ENCODE assay signal across 8 mouse cellular contexts in the genomic region with DNA sequence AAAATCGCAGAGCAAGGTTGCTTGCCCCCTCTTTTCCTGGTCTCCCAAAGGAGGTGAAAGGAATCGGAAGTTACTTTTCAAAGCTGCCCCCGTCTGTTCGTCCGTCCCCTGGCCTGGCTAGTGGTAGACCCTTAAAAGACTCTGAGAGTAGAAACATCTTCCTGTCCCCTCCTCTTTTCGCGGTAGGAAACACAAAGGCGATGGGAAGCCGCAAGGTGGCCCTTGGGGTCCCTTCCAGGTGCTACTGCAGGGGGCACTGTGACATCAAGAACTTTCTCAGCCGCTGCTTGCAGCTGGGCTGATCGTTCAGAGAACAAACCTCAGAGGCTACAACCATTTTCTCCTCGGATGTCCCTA.
DNase-seq lines count a peak whose midpoint lies in the region; ATAC-seq and TF ChIP-seq lines count a peak whose summit lies in the region.

No protein-coding gene starts in this region.

- H3K9ac ChIP-seq in embryonic facial prominence, embryonic 13.5 days = peak overlapping the region; percentile 63
- H3K9ac ChIP-seq in limb, embryonic 12.5 days (replicated peaks) = 0 out of 2 replicates have a peak overlapping the region, but pooled peaks have one; percentile 8
- no peak overlapping the region for H3K9ac ChIP-seq in midbrain, embryonic 14.5 days (replicated peaks; ENCODE audit: low read length)

- peaks cover 41% of the 10 kb centered on the region for H3K4me1 ChIP-seq in embryonic facial prominence, embryonic 13.5 days
- peaks cover 32% of the 10 kb centered on the region for H3K4me1 ChIP-seq in limb, embryonic 12.5 days (replicated peaks)
- no peaks in the 10 kb centered on the region for H3K4me1 ChIP-seq in midbrain, embryonic 14.5 days (ENCODE audit: control insufficient read depth, insufficient read depth, low read length)

- no peak overlapping the region for H3K4me3 ChIP-seq in layer of hippocampus, adult 2 months
- H3K4me3 ChIP-seq in embryonic facial prominence, embryonic 13.5 days = peak overlapping the region; percentile 40
- H3K4me3 ChIP-seq in limb, embryonic 12.5 days (replicated peaks) = peak overlapping the region; percentile 31
- H3K4me3 ChIP-seq in midbrain, embryonic 14.5 days (replicated peaks; ENCODE audit: low read depth, low read length) = no peak overlapping the region

- no peak for ATAC-seq in embryonic facial prominence, embryonic 13.5 days (ENCODE audit: insufficient number of reproducible peaks, insufficient read depth, low FRiP score, low TSS enrichment, low read depth)
- ATAC-seq in limb, embryonic 12.5 days (ENCODE audit: insufficient number of reproducible peaks, insufficient read depth, low FRiP score, low TSS enrichment, low read depth) = no peak
- no peak for ATAC-seq in midbrain, embryonic 14.5 days (ENCODE audit: low FRiP score, low TSS enrichment)

- no peaks in the 10 kb centered on the region for H3K9me3 ChIP-seq in embryonic facial prominence, embryonic 13.5 days
- no peaks in the 10 kb centered on the region for H3K9me3 ChIP-seq in limb, embryonic 12.5 days
- no peaks in the 10 kb centered on the region for H3K9me3 ChIP-seq in midbrain, embryonic 14.5 days (ENCODE audit: control insufficient read depth, low read length)

- intact Hi-C loops in heart, postnatal 14 days (cut with DNase I) = loop anchor here (2.0 kb wide), 1 partner anchor 94 kb away; no protein-coding TSS in a partner anchor

- peaks cover 17% of the 10 kb centered on the region for H3K27me3 ChIP-seq in embryonic facial prominence, embryonic 13.5 days
- peaks cover 79% of the 10 kb centered on the region for H3K27me3 ChIP-seq in limb, embryonic 12.5 days
- H3K27me3 ChIP-seq in midbrain, embryonic 14.5 days (ENCODE audit: control insufficient read depth, insufficient read depth, low read length) = peaks cover 48% of the 10 kb centered on the region

- under 1% methylated on average over 12 of the region's 12 CpGs for WGBS in embryonic facial prominence, embryonic 13.5 days
- 0% methylated on average over 12 of the region's 12 CpGs for WGBS in limb, embryonic 12.5 days
- under 1% methylated on average over 12 of the region's 12 CpGs for WGBS in midbrain, embryonic 14.5 days

- H3K27ac ChIP-seq in layer of hippocampus, adult 2 months = no peak overlapping the region
- peak overlapping the region; percentile 66 for H3K27ac ChIP-seq in embryonic facial prominence, embryonic 13.5 days
- H3K27ac ChIP-seq in limb, embryonic 12.5 days = 0 out of 2 replicates have a peak overlapping the region, but pooled peaks have one; percentile 17
- H3K27ac ChIP-seq in midbrain, embryonic 14.5 days (replicated peaks; ENCODE audit: low read depth, low read length) = no peak overlapping the region

- peak; percentile 69 for TF ChIP-seq CTCF in layer of hippocampus, adult 2 months (conservative IDR thresholded peaks at IDR 0.05)

- no peaks in the 10 kb centered on the region for H3K36me3 ChIP-seq in embryonic facial prominence, embryonic 13.5 days
- H3K36me3 ChIP-seq in limb, embryonic 12.5 days = no peaks in the 10 kb centered on the region
- no peaks in the 10 kb centered on the region for H3K36me3 ChIP-seq in midbrain, embryonic 14.5 days (ENCODE audit: control insufficient read depth, insufficient read depth, low read length)

- no peak for DNase-seq in layer of hippocampus, adult 2 months (ENCODE audit: low spot score in 2 of 2)
- DNase-seq in layer of hippocampus, postnatal 36 days = no peak
- peak; percentile 58 to 62 for DNase-seq in heart, postnatal 14 days
- DNase-seq in midbrain, embryonic 14.5 days = peak; percentile 79
- DNase-seq in urinary bladder, postnatal 4 days (ENCODE audit: low spot score in 2 of 2) = peak; percentile 63 to 70
- DNase-seq in frontal cortex, postnatal 36 days (ENCODE audit: low spot score in 2 of 2) = no peak

- peak overlapping the region; percentile 66 for H3K4me2 ChIP-seq in embryonic facial prominence, embryonic 13.5 days
- peak overlapping the region; percentile 57 for H3K4me2 ChIP-seq in limb, embryonic 12.5 days
- H3K4me2 ChIP-seq in midbrain, embryonic 14.5 days (ENCODE audit: low read length) = peak overlapping the region; percentile 34

Comparison
In these comparisons a context has a peak if more than half of its experiments do, and no peak if none do; other contexts are left out.
1. DNase-seq: peak in heart, postnatal 14 days (2 of 2), midbrain, embryonic 14.5 days (single experiment) and urinary bladder, postnatal 4 days (2 of 2); none in layer of hippocampus, adult 2 months (0 of 2), layer of hippocampus, postnatal 36 days (0 of 2) and frontal cortex, postnatal 36 days (0 of 2).
2. H3K27ac ChIP-seq: peak in embryonic facial prominence, embryonic 13.5 days (single experiment) and limb, embryonic 12.5 days (single experiment); none in layer of hippocampus, adult 2 months (single experiment) and midbrain, embryonic 14.5 days (single experiment).
3. H3K4me3 ChIP-seq: peak in embryonic facial prominence, embryonic 13.5 days (single experiment) and limb, embryonic 12.5 days (single experiment); none in layer of hippocampus, adult 2 months (single experiment) and midbrain, embryonic 14.5 days (single experiment).
4. Peak in every context shown above with its lines, with median percentiles within 50 percentile points of each other: H3K4me2 ChIP-seq.